Mouse (Mus musculus) spleen, adult 10 weeks (tissue): Measurements from ENCODE around the gene Gmcl1. TPM values are rescaled to one million over a fixed set of nuclear protein-coding genes. Genes with fewer than 3 reads are reported as not detected.

Source experiments
- polyA plus RNA-seq: library from polyadenylated mRNA; stranded (reverse); fragments of 350-450 nt; fragmentation: Illumina TruSeq; extraction: RNeasy Lipid Tissue Mini Kit (QIAGEN cat#74804); gene quantifications from one replicate; pipeline ENCODE4 v1.2.3, GENCODE M21; 2015; ENCODE audit warnings: low replicate concordance; ENCODE audit not compliant: insufficient read depth

Gmcl1 gene
- polyA plus RNA-seq, result 38.0 TPM

GRCm38 (mm10) chr6:86733183-86733876 lies at the start of gene Gmcl1:
Gmcl1 (minus strand) TSS chr6:86733383.

GRCm38 (mm10) chr6:86683872-86684654 lies 49.1 kb downstream of the Gmcl1 start, which contains the start of gene Snrnp27:
Snrnp27 (minus strand) TSS chr6:86684522.

GRCm38 (mm10) chr6:86668580-86669239 lies 64.5 kb downstream of the Gmcl1 start, which contains the start of gene Mxd1:
Mxd1 (minus strand) TSS chr6:86669161.

Other genes starting within 250 kb of the Gmcl1 start
- gene Pcbp1, start 207.1 kb downstream of the Gmcl1 start, polyA plus RNA-seq, result 121 TPM
- gene Asprv1, start 105.2 kb downstream of the Gmcl1 start, polyA plus RNA-seq, result 3.7 TPM
- 26.4 TPM for gene Mxd1, start 64.2 kb downstream of the Gmcl1 start, polyA plus RNA-seq
- gene Snrnp27, start 48.9 kb downstream of the Gmcl1 start, polyA plus RNA-seq, result 67.8 TPM
- 41.2 TPM for gene Anxa4, start 60.2 kb upstream of the Gmcl1 start, polyA plus RNA-seq
- 30.6 TPM for gene Aak1, start 116.1 kb upstream of the Gmcl1 start, polyA plus RNA-seq